Mouse (Mus musculus) layer of hippocampus, adult 11-12 months (tissue): Measurements from ENCODE around the gene Cpt1c.

Source experiments
- DNase-seq: peaks from one replicate; pipeline ENCODE4 v3.0.0; 2022; ENCODE audit warnings: low spot score

Cpt1c gene

DNA sequence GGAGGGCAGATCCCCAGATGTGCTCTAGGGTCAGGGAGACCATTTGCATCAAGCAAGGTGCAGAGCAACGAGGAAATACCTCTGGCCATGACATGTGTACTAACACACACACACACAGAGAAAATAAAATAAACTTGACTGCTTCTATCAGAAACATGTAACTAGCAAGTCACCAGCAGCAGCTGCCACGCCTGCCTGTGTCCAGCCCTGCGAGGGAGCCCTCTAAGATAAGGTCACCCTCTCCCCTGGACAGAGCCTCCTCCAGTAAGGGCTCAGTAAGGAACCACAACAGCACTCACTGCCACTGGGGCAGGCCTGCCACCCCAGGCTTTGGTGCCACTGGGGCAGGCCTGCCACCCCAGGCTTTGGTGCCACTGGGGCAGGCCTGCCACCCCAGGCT is 56.4 kb downstream of the Cpt1c start:
- DNase-seq = no peak

DNA sequence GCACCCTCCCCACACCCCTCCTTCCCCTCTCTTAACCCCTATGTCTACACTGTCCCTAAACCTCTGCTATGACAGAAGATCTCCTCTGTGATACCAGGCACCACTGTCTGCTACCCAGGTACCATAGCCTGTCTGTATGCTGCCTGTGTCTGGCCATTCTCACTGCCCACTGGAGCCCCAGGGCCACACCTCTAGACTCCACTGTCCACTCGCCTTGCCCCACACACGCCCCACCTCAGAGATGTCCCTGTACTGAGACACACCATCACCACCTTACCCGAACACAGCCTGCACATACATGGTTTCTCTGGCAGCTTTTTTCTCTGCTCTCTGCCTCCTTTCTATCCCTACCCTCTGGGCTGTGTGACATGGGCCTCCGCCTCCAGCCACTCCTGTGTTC is 57.8 kb downstream of the Cpt1c start:
- DNase-seq = no peak

DNA sequence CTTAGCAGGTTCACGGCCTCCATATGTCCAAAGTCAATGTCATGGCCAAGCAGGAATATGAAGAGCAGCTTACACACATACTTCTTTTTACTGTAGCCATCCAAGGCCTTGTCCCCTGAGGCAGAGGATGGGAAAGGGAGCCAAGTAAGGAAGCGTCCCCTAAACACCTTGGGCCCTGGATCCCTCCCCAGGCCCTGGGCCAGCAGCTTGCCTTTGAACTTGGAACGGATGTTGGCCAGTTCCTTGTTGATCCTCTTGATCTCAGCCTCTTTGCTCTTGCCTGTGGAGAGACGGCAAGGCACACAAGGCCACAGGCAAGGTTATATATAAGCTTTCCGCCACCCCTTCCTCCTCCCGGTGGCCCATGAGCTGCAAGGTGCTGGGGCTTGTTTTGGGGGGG is 58.5 kb downstream of the Cpt1c start:
- no peak for DNase-seq

DNA sequence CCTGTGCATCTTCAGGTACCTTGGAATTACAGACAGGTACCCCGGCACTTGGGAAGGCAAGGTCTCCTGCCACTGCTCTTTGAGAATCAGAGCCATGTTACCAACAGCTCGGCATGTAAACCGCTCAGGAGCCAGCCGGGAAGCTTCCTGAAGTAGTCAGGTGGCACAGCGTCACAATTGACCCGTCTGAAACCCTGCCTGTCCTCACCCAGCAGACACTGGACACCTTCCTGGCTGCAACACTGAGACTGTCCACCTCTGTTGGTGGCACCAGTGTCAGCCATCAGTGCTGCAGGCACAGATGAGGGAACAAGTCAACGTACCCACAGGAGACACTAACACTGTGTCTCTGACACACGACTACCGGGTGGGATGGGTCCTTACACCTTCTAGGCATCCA is 59.3 kb downstream of the Cpt1c start:
- DNase-seq = no peak

DNA sequence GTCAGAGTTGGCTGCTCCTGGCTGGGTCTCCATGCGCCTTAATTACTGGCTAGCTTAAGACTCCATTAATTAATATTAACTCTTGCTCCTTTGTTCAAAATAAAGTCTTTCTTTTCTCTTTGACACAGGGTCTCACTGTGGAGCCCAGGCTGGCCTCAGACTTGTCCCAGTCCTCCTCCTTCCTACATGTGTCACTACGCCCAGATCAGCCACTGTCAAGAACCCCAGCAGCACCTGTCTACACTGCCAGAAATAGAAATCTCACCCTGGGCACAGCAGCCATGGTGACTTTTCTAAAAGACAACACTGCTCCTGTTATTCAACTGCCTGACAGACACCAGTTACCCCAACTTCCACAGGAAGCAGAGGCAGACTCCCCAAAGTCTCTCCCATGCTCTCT is 60.3 kb downstream of the Cpt1c start:
- DNase-seq = no peak
